Mouse (Mus musculus) T-cell, adult 2 months (primary cell): Measurements from ENCODE around the gene Gps2.
A peak's percentile ranks its signal among the peaks of the same experiment; 100 is the strongest.

Experiments
- DNase-seq: peaks from one replicate; pipeline ENCODE4 v3.0.0; 2022; ENCODE audit warnings: low spot score

Gps2 gene

GRCm38 (mm10) chr11:69886907-69887635, 26.6 kb upstream of the Gps2 start:
- no peak for DNase-seq

- no peak for DNase-seq
Observed at GRCm38 (mm10) chr11:69891482-69891881, 22.2 kb upstream of the Gps2 start.

GRCm38 (mm10) chr11:69894671-69895070, 19.0 kb upstream of the Gps2 start:
- peak; percentile 84 for DNase-seq

GRCm38 (mm10) chr11:69895291-69895690, 18.4 kb upstream of the Gps2 start, which contains the start of gene Acap1:
Gene Acap1, minus strand, starts transcription at chr11:69895539.
- peak; percentile 51 for DNase-seq

- no peak for DNase-seq
Observed at GRCm38 (mm10) chr11:69899870-69900269, 13.8 kb upstream of the Gps2 start.

- DNase-seq = peak; percentile 92
Observed at GRCm38 (mm10) chr11:69900471-69901405, 12.9 kb upstream of the Gps2 start, which contains the start of the genes 2810408A11Rik and Neurl4. Gene 2810408A11Rik, minus strand, starts transcription at chr11:69900987. Gene Neurl4, plus strand, starts transcription at chr11:69901072.

- peak; percentile 88 for DNase-seq
Observed at GRCm38 (mm10) chr11:69901406-69901846, 12.3 kb upstream of the Gps2 start.

GRCm38 (mm10) chr11:69901993-69902392, 11.7 kb upstream of the Gps2 start:
- no peak for DNase-seq

GRCm38 (mm10) chr11:69902972-69903371, 10.7 kb upstream of the Gps2 start:
- DNase-seq = no peak

GRCm38 (mm10) chr11:69904311-69904710, 9.4 kb upstream of the Gps2 start:
- no peak for DNase-seq

GRCm38 (mm10) chr11:69908645-69909044, 5.0 kb upstream of the Gps2 start:
- DNase-seq = no peak

GRCm38 (mm10) chr11:69909174-69909573, 4.5 kb upstream of the Gps2 start:
- no peak for DNase-seq

GRCm38 (mm10) chr11:69910177-69910576, 3.5 kb upstream of the Gps2 start:
- DNase-seq = no peak

- no peak for DNase-seq
Observed at GRCm38 (mm10) chr11:69910781-69911560, 2.7 kb upstream of the Gps2 start.

GRCm38 (mm10) chr11:69911701-69912100, 2.0 kb upstream of the Gps2 start:
- DNase-seq = no peak

- DNase-seq = no peak
Observed at GRCm38 (mm10) chr11:69912716-69913530, 765 bp upstream of the Gps2 start.

- DNase-seq = no peak
Observed at GRCm38 (mm10) chr11:69914372-69914764, 680 bp downstream of the Gps2 start.

- no peak for DNase-seq
Observed at GRCm38 (mm10) chr11:69914917-69915430, 1.3 kb downstream of the Gps2 start.

- DNase-seq = peak; percentile 18
Observed at GRCm38 (mm10) chr11:69915667-69916627, 2.3 kb downstream of the Gps2 start.
